Mouse (Mus musculus) megakaryocyte, adult 5-6 weeks (primary cell): ENCODE results near the gene Abca8a. TPM values are rescaled to one million over a fixed set of nuclear protein-coding genes. Genes with fewer than 3 reads are reported as not detected.
"Not testable (repeated sequence)": the region's sequence is repeated elsewhere in the genome, so short reads cannot be mapped to it uniquely, and the experiment has no call there.

Source experiments
- ATAC-seq: 2 replicates; pipeline ENCODE4 v1.8.0; 2016; ENCODE audit warnings: mild to moderate bottlenecking, inconsistent platforms; ENCODE audit not compliant: poor library complexity, severe bottlenecking
- total RNA-seq, 2 experiments: library from RNA; stranded (forward) in 1 of 2; stranded (reverse) in 1 of 2; fragments of 153-499, 151-499 nt in 1 of 2; fragments of 221-1000, 200-1000 nt in 1 of 2; gene quantifications; 2 replicates each; pipeline versions ENCODE4 v1.2.3 to v1.2.4; 2015 to 2017

Gene Abca8a
- total RNA-seq, 2 experiments from 2014 or later: 0.15 to 0.38 TPM

GRCm38 (mm10) chr11:109988164-109988563, 107.6 kb downstream of the Abca8a start:
- ATAC-seq: no peak

- not testable (repeated sequence) for ATAC-seq
Observed at GRCm38 (mm10) chr11:109987460-109988072, 108.2 kb downstream of the Abca8a start.

GRCm38 (mm10) chr11:109981872-109982271, 113.9 kb downstream of the Abca8a start:
- no peak for ATAC-seq

Other genes starting within 250 kb of the Abca8a start
- 0.42 and 0.57 TPM in 2 replicates for gene Abca8b, start 100.1 kb downstream of the Abca8a start, total RNA-seq (2015)
- 0.18 and 0.28 TPM in 2 replicates for gene Abca8b, start 100.1 kb downstream of the Abca8a start, total RNA-seq (2017)
- gene Abca9, start 72.2 kb upstream of the Abca8a start, total RNA-seq (2015): 30.0 and 37.2 TPM in 2 replicates
- 39.2 and 41.7 TPM in 2 replicates for gene Abca9, start 72.2 kb upstream of the Abca8a start, total RNA-seq (2017)
- 7.3 and 11.0 TPM in 2 replicates for gene Abca6, start 155.8 kb upstream of the Abca8a start, total RNA-seq (2015)
- gene Abca6, start 155.8 kb upstream of the Abca8a start, total RNA-seq (2017): 12.6 and 15.5 TPM in 2 replicates
- 0.22 and 0.32 TPM in 2 replicates for gene Abca5, start 241.7 kb upstream of the Abca8a start, total RNA-seq (2015)
- 0.20 and 0.22 TPM in 2 replicates for gene Abca5, start 241.7 kb upstream of the Abca8a start, total RNA-seq (2017)